Mouse (Mus musculus): ENCODE results near the gene Fcrls. TPM values are rescaled to one million over a fixed set of nuclear protein-coding genes. Genes with fewer than 3 reads are reported as not detected.

Fcrls gene
- polyA plus RNA-seq, 1 experiment from 2014 or later: 14.1 TPM

- Histone ChIP-seq H3K36me3 (no peaks in the 10 kb centered on the region), H3K9ac (replicated peaks) (no peak overlapping the region), H3K4me1 (no peaks in the 10 kb centered on the region), H3K4me2 (no peak overlapping the region), H3K9me3 (replicated peaks) (no peaks in the 10 kb centered on the region), H3K27me3 (replicated peaks) (no peaks in the 10 kb centered on the region), H3K27ac (replicated peaks) (no peak overlapping the region), H3K4me3 (replicated peaks) (no peak overlapping the region)
- 93% methylated on average over 19 of the region's 19 CpGs for WGBS
- ATAC-seq (ENCODE audit: low FRiP score): no peak
Observed at GRCm38 (mm10) chr3:87214221-87214864, 49.2 kb downstream of the Fcrls start.

DNA sequence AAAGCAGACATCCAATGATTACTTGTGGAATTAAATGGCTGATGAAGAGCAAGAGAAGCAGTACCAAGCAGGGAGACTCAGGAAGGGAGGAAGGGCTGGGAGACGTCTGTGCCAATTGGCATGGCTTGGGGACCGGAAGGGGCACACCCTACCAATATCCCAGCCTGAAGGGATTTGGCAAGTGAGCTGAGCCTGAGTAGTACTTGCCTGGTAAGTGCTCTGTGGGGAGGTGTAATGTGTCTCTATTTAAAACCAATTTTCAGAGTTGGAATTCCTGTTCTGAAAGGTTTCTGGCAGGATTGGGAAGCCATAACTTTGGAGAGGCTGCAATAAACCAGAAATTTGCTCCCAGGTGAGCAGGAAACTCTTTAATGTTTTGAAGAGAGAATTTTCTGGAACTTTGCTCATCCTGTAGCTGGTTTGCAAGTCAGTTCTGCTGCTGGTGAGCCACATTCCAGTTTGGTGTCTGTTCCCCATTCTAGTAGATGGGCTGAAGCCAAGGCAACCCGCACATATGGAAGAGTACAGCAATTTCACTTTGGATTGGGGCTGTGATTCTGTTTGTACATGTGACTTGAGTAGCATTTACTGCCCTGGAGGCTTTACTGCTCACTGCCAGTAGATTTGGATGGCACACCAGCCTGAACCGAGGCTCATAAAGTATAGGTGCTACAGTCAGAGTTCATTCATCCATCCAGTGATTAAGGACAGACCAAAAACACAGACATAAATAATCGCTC is 57.0 kb downstream of the Fcrls start:
- Histone ChIP-seq H3K27ac (replicated peaks) (no peak overlapping the region), H3K9me3 (replicated peaks) (no peaks in the 10 kb centered on the region), H3K9ac (replicated peaks) (no peak overlapping the region), H3K27me3 (replicated peaks) (no peaks in the 10 kb centered on the region), H3K4me1 (peaks cover 3% of the 10 kb centered on the region; the same call in 1 of the 2 replicates), H3K4me2 (no peak overlapping the region), H3K4me3 (replicated peaks) (no peak overlapping the region), H3K36me3 (no peaks in the 10 kb centered on the region)
- WGBS: 69% methylated on average over 5 of the region's 5 CpGs
- ATAC-seq (ENCODE audit: low FRiP score): no peak

Other genes starting within 250 kb of the Fcrls start
- 5.9 and 8.0 TPM in 2 replicates for gene Kirrel, start 89.0 kb downstream of the Fcrls start, polyA plus RNA-seq (2015; fragmentation: Nextera tagmentation; extraction: Ambion mirVana)
- 0.12 and 0.28 TPM in 2 replicates for gene Cd5l, start 94.1 kb upstream of the Fcrls start, polyA plus RNA-seq (2015; fragmentation: Nextera tagmentation; extraction: Ambion mirVana)
- gene Fcrl1, start 112.6 kb upstream of the Fcrls start, polyA plus RNA-seq (2015; fragmentation: Nextera tagmentation; extraction: Ambion mirVana): 0.12 and 0.29 TPM in 2 replicates
- not detected in 2 replicates for gene Fcrl5, start 172.0 kb upstream of the Fcrls start, polyA plus RNA-seq (2015; fragmentation: Nextera tagmentation; extraction: Ambion mirVana)

Data from neural tube, embryonic 15.5 days (tissue).